Mouse (Mus musculus): Measurements from ENCODE around the gene Erich3. TPM values are rescaled to one million over a fixed set of nuclear protein-coding genes. Genes with fewer than 3 reads are reported as not detected.
A peak's percentile ranks its signal among the peaks of the same experiment; 100 is the strongest.

The Erich3 gene
- polyA plus RNA-seq, 1 experiment from 2014 or later = 1.6 TPM

DNA sequence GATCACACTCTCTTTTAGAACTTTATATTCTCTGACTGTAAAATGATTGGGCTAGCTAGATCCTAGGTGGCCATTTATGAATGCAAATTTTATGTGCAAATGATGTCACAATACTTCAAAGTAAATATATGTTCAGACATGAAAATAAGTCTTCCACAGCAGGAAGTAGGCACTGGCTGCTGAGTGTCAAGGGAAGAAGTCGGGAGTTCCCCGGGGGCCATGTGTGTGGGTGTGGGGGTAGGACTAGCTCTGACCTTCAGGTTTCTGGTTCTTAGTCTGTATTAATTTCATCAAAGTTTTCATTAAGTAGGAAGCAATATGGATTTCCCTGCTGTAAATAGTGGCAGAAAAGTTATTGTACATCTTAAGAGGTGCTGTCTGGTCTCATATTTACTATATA, 20.0 kb downstream of the Erich3 start:
- Histone ChIP-seq H3K27ac (no peak overlapping the region), H3K4me2 (no peak overlapping the region), H3K4me3 (no peak overlapping the region), H3K27me3 (no peaks in the 10 kb centered on the region), H3K9ac (no peak overlapping the region), H3K4me1 (replicated peaks) (no peaks in the 10 kb centered on the region), H3K36me3 (no peaks in the 10 kb centered on the region), H3K9me3 (no peaks in the 10 kb centered on the region)
- no peak for ATAC-seq (ENCODE audit: low FRiP score)
- 84% methylated on average over 2 of the region's 2 CpGs for WGBS

DNA sequence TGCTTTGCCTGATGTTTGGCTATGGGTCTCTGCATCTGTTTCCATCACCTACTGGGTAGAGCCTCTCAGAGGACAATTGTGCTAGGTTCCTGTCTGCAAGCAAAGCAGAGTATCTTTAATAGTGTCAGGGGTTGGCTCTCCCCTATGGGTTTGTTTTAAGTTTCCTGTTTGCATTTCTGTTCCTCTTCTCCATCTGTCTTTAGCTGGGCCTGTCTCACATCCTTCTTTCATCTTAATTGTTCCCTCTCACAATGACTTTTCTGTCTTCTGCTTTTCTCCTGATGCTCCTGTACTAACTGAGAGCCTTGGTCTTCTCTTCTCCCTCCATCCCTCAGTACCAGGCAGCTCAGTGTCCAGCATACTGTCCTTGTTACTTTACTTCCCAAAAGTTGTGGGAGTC, 26.6 kb downstream of the Erich3 start:
- no peak for ATAC-seq (ENCODE audit: low FRiP score)
- Histone ChIP-seq H3K9me3 (no peaks in the 10 kb centered on the region), H3K4me2 (no peak overlapping the region), H3K36me3 (no peaks in the 10 kb centered on the region), H3K4me1 (replicated peaks) (peaks cover 7% of the 10 kb centered on the region), H3K27me3 (no peaks in the 10 kb centered on the region), H3K9ac (no peak overlapping the region), H3K4me3 (no peak overlapping the region), H3K27ac (no peak overlapping the region)

DNA sequence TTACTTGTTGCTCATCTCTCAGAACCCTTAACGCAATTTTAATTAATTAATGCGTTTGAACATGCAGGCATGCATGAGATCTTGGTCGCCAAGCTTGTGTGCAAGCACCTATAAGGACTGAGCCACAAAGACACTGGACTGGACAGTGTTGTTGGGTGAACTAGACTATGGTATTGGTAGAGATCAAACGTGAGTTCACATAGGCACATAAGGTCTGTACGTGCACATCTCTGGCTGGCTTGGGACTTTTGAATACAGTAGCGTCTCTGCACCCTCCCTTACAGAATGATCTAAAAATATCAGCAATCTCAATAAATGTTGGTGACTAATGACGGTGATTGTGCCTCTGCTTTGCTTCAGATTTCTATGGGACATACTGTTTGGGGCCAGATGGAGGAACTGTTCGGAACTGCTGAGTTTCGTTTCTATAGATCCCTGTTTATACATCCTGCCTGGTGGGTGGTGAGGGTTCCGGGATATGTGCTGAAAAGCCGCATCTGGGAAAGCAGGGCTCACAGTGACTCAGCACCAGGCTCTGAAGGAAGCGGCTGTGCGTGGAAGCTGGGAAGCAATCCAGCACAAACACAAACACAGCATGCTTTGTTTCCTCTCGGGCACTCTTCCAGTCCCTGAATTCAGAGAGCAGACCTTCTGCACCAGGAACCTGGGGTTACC, 28.4 kb downstream of the Erich3 start:
- Histone ChIP-seq H3K4me3 (no peak overlapping the region), H3K9me3 (no peaks in the 10 kb centered on the region), H3K9ac (no peak overlapping the region), H3K27ac (no peak overlapping the region; the same call in 1 of the 2 replicates), H3K4me1 (replicated peaks) (peaks cover 11% of the 10 kb centered on the region), H3K4me2 (peak overlapping the region; percentile 8; the same call in 1 of the 2 replicates), H3K36me3 (no peaks in the 10 kb centered on the region), H3K27me3 (no peaks in the 10 kb centered on the region)
- WGBS = 51% methylated on average over 14 of the region's 14 CpGs
- ATAC-seq (ENCODE audit: low FRiP score) = peak; percentile 87

DNA sequence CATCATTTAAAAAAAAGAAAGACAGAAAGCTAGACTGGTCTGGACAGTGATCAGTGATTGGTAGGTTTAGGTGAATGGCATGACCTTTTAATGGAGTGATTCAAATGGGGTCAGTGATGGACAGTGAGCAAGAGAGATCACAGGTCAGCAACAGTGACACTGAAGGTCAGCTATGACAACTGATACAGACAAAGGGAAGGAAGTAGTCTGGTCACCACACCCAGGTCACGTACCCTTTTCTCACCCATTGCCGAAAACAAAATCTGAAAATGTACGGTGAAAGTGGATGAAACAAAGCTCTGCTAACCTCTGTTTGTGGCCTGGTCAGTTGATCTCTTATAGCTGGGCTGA, 28.9 kb downstream of the Erich3 start:
- Histone ChIP-seq H3K4me2 (no peak overlapping the region), H3K27me3 (no peaks in the 10 kb centered on the region), H3K9me3 (no peaks in the 10 kb centered on the region), H3K36me3 (no peaks in the 10 kb centered on the region), H3K4me1 (replicated peaks) (peaks cover 11% of the 10 kb centered on the region), H3K9ac (no peak overlapping the region), H3K4me3 (no peak overlapping the region), H3K27ac (no peak overlapping the region)
- 61% methylated on average over 3 of the region's 3 CpGs for WGBS
- no peak; the same call in 1 of the 2 replicates for ATAC-seq (ENCODE audit: low FRiP score)

DNA sequence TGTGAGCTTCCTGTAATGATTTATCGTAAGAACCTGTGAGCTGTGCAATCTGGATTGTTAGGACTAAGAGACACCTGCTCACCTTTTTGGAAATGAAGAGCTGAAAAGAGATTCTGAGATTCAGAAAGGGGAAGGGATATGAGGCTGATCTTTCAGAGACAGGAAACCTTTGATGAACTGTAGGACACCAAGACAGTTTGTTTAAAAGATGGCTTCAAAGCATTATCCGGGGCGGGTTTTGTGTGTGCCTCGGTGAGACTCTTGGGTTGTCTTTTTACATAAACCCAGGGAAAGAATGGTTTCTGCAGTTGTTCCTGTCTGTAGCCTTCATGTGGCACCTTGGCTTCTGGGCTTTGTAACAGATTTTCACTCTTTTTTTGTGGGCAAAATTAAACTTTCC, 30.2 kb downstream of the Erich3 start:
- WGBS = 88% methylated on average over 4 of the region's 4 CpGs

DNA sequence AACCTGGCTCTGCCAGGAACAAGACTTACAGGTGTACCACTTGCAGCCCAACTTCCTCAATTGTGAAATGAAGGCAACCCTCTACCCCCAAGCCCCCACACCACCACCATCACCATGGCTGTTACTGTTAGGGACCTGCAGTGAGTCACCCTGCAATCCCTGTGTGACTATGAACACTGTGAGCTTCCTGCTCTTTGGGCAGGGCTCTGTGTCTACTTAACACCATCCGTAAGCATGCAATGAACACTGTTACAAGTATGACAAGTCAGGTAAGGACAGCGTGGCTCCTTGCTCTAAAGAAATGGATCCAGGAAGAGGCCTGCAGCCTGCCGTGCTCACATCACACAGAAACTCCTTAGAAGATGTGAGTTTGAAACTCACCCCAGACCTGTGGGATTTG, 33.0 kb downstream of the Erich3 start:
- no peak for ATAC-seq (ENCODE audit: low FRiP score)
- no peaks in the 10 kb centered on the region for H3K36me3 ChIP-seq
- no peak overlapping the region for H3K27ac ChIP-seq
- 96% methylated on average over 3 of the region's 3 CpGs for WGBS
- no peaks in the 10 kb centered on the region for H3K27me3 ChIP-seq
- H3K4me3 ChIP-seq = no peak overlapping the region
- H3K4me2 ChIP-seq = no peak overlapping the region
- H3K9ac ChIP-seq = no peak overlapping the region
- H3K4me1 ChIP-seq (replicated peaks) = peaks cover 23% of the 10 kb centered on the region
- H3K9me3 ChIP-seq = no peaks in the 10 kb centered on the region

More for the DNA sequence above, 30.2 kb downstream of the Erich3 start:
- Histone ChIP-seq H3K9me3 (no peaks in the 10 kb centered on the region), H3K4me2 (no peak overlapping the region), H3K4me3 (no peak overlapping the region), H3K27me3 (no peaks in the 10 kb centered on the region), H3K27ac (no peak overlapping the region), H3K4me1 (replicated peaks) (peaks cover 11% of the 10 kb centered on the region), H3K9ac (no peak overlapping the region), H3K36me3 (no peaks in the 10 kb centered on the region)
- no peak for ATAC-seq (ENCODE audit: low FRiP score)

DNA sequence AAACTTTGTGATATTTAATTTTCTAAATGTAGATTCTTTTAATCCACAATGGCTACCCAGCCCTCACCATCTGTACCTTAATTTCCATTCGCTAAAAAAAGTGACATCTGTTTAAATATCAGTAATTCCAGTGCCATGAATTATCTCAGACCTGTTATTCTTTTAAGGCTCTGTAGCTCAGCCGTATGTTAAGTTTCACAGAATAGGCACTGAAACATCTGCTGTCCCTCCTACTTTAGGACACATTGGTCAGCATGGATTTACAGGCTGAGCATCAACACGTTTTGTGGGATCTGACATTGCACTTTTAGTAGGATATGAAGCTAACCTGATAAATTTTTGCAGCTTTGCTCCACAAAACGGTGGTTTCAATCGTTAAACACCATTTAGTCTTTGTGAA, 35.2 kb downstream of the Erich3 start:
- no peak for ATAC-seq (ENCODE audit: low FRiP score)
- 58% methylated on average over 5 of the region's 5 CpGs for WGBS

DNA sequence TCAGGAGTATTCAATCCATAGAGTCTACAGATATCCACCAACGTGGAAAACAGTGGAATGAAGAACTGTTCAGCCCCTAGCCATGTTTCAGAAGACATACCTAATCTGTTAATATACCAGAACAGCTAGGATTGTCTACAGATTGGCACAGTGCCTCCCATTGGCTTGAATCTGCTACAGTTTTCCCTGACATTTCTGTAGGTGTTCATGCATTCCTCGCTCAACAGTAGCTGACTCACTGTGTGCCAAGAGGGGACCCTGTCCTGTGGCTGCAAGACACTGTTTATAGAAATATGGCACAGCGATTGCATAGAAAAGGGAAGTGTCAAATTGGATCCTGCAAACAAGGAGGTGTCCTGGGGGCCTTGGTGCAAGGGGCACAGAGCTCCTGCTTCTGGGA, 36.6 kb downstream of the Erich3 start:
- no peak overlapping the region for H3K27ac ChIP-seq
- ATAC-seq (ENCODE audit: low FRiP score) = no peak

More for the DNA sequence above, 35.2 kb downstream of the Erich3 start:
- H3K36me3 ChIP-seq = no peaks in the 10 kb centered on the region
- no peak overlapping the region for H3K4me3 ChIP-seq
- H3K9me3 ChIP-seq = no peaks in the 10 kb centered on the region
- no peak overlapping the region for H3K9ac ChIP-seq
- no peak overlapping the region for H3K27ac ChIP-seq
- no peak overlapping the region for H3K4me2 ChIP-seq
- peaks cover 19% of the 10 kb centered on the region for H3K4me1 ChIP-seq (replicated peaks)
- H3K27me3 ChIP-seq = no peaks in the 10 kb centered on the region

DNA sequence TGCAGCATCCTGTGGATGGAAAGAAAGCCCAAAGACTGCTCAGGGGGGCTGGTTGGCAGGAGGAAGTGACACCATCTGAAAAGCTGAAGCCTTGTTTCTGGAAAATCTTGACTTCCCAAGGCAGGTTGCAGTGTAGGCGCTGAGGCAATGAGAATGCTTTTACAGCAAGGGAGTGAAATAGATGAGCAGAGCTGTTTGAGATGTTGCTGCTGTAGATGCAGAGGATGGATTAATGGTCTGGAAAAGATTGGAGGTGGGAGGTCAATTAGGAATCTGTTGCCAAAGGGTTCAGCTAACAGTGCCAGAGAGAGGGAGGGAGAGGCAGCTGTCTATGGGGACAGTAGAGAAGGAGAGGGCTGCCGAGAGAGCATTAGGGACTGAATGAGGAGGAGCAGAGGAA, 37.1 kb downstream of the Erich3 start:
- H3K27ac ChIP-seq = no peak overlapping the region
- peaks cover 15% of the 10 kb centered on the region for H3K4me1 ChIP-seq (replicated peaks)
- H3K9ac ChIP-seq = no peak overlapping the region
- WGBS = 46% methylated on average over 2 of the region's 2 CpGs
- no peak overlapping the region for H3K4me2 ChIP-seq
- H3K4me3 ChIP-seq = no peak overlapping the region
- H3K27me3 ChIP-seq = no peaks in the 10 kb centered on the region
- no peaks in the 10 kb centered on the region for H3K36me3 ChIP-seq
- H3K9me3 ChIP-seq = no peaks in the 10 kb centered on the region
- peak; percentile 62; the same call in 1 of the 2 replicates for ATAC-seq (ENCODE audit: low FRiP score)

More for the DNA sequence above, 36.6 kb downstream of the Erich3 start:
- H3K27me3 ChIP-seq = no peaks in the 10 kb centered on the region
- H3K9ac ChIP-seq = no peak overlapping the region
- H3K4me2 ChIP-seq = no peak overlapping the region
- H3K9me3 ChIP-seq = no peaks in the 10 kb centered on the region
- no peaks in the 10 kb centered on the region for H3K36me3 ChIP-seq
- peaks cover 16% of the 10 kb centered on the region for H3K4me1 ChIP-seq (replicated peaks)
- 83% methylated on average over 3 of the region's 3 CpGs for WGBS
- no peak overlapping the region for H3K4me3 ChIP-seq

DNA sequence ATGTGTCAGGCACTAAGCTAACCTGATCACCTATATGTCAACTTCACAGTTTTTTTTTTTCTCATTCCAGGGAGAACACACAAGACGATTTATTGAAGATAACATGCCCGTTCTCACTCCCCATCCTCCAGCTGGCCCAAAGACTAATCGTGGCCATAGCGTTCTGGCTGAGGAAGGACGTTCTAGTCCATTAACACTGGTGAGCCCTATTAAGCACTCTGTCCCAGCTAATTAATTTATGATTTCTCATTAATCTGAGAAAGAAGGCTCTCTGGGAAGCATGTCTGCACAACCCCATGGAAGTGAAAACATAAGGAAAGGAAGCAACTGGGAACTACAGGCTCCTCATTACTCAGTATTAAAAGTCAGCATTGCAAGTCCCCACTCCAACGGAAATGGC, 41.1 kb downstream of the Erich3 start:
- Histone ChIP-seq H3K9ac (no peak overlapping the region), H3K27ac (no peak overlapping the region), H3K4me1 (replicated peaks) (peaks cover 18% of the 10 kb centered on the region), H3K4me2 (no peak overlapping the region), H3K36me3 (no peaks in the 10 kb centered on the region), H3K27me3 (no peaks in the 10 kb centered on the region), H3K9me3 (no peaks in the 10 kb centered on the region), H3K4me3 (no peak overlapping the region)
- ATAC-seq (ENCODE audit: low FRiP score) = no peak
- WGBS = 73% methylated on average over 6 of the region's 6 CpGs

DNA sequence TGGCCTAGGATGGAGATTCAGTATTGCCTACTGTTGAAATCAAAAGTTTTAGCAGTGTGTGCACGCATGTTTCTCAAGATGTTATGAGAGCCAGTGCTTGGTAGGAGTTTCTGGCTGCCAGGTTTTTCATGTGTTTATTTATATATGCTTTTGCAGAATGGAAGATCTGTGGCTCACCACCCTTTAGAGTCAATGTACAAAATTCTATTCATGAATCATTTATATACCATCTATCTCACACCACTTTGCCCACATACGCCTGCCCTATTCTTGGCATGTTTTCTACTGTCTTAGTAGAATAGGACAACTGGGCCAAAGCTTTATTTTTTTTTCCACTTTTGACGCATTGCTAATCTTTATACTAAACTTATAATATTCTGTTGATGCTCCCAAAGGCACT, 44.5 kb downstream of the Erich3 start:
- H3K4me2 ChIP-seq = no peak overlapping the region
- no peaks in the 10 kb centered on the region for H3K36me3 ChIP-seq
- H3K9me3 ChIP-seq = no peaks in the 10 kb centered on the region
- ATAC-seq (ENCODE audit: low FRiP score) = no peak
- H3K27me3 ChIP-seq = no peaks in the 10 kb centered on the region
- peaks cover 6% of the 10 kb centered on the region; the same call in 1 of the 2 replicates for H3K4me1 ChIP-seq (replicated peaks)
- H3K27ac ChIP-seq = no peak overlapping the region
- no peak overlapping the region for H3K4me3 ChIP-seq
- no peak overlapping the region for H3K9ac ChIP-seq
- WGBS = 95% methylated on average over 3 of the region's 3 CpGs

DNA sequence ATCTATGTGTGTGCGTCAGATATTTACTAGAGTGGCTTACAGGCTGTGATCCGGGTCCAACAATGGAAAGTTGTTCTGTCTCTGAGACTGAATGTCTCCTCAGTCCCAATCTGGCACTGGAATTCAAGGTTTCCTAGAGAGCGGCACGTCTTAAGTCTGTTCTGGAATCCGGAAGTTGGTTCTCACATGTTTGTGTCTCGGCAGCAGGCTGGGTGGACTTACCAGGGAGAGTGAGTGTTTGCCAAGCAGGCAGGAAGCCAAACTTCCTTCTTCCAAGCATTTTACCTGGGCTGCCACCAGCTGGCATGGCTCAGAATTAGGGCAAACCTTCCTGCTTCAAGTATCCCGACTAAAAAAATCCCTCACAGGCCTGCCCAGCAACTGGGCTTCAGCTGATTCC, 59.5 kb downstream of the Erich3 start:
- no peaks in the 10 kb centered on the region for H3K36me3 ChIP-seq
- no peak overlapping the region for H3K9ac ChIP-seq
- no peak overlapping the region for H3K4me3 ChIP-seq
- 74% methylated on average over 7 of the region's 7 CpGs for WGBS
- H3K4me1 ChIP-seq (replicated peaks) = no peaks in the 10 kb centered on the region; the same call in 1 of the 2 replicates
- H3K9me3 ChIP-seq = no peaks in the 10 kb centered on the region
- no peak overlapping the region for H3K27ac ChIP-seq
- H3K27me3 ChIP-seq = no peaks in the 10 kb centered on the region
- ATAC-seq (ENCODE audit: low FRiP score) = no peak
- H3K4me2 ChIP-seq = no peak overlapping the region

DNA sequence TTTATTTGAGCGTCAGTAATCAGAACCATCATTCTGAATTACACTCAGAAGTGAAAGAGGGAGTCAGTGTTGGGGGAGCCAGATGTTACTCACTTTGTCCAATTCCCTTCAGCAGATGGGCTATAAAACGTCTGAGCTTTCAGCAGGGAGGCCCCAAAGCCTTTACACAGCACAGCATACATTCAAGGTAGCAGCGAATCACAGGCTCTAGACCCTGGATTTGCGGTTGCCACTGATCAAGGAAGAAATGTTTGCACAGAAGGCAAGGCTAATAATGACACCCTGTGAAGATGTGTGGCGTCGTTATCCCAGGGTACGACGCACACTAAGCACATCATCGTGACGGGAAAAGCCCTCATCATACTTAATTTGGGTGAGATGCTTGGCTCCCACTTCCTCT, 67.8 kb downstream of the Erich3 start:
- peak; percentile 52; the same call in 1 of the 2 replicates for ATAC-seq (ENCODE audit: low FRiP score)
- WGBS = 79% methylated on average over 10 of the region's 10 CpGs
- Histone ChIP-seq H3K36me3 (no peaks in the 10 kb centered on the region), H3K27ac (no peak overlapping the region), H3K9ac (no peak overlapping the region), H3K4me3 (no peak overlapping the region), H3K9me3 (no peaks in the 10 kb centered on the region), H3K4me1 (replicated peaks) (no peaks in the 10 kb centered on the region), H3K27me3 (no peaks in the 10 kb centered on the region), H3K4me2 (no peak overlapping the region)

All from hindbrain, embryonic 13.5 days (tissue).